Mouse (Mus musculus) heart, adult 8-10 months (tissue): ENCODE results near the gene 6430548M08Rik. TPM values are rescaled to one million over a fixed set of nuclear protein-coding genes. Genes with fewer than 3 reads are reported as not detected.

ENCODE experiments used
- DNase-seq: peaks from one replicate; pipeline ENCODE4 v3.0.0; 2022; ENCODE audit warnings: low spot score
- total RNA-seq, 4 experiments: library from RNA; stranded (reverse); gene quantifications; 2 replicates each; pipeline ENCODE4 v1.2.4; 2022

6430548M08Rik gene
- total RNA-seq, result 10 to 100 TPM; 17.5 to 27.7 (median 22.0) TPM

GRCm38 (mm10) chr8:120113758-120114255 is at the start of gene 6430548M08Rik:
6430548M08Rik (plus strand) TSS chr8:120114152.
- DNase-seq, result peak; percentile 99

GRCm38 (mm10) chr8:120065611-120066010 is 48.3 kb upstream of the 6430548M08Rik start:
- no peak for DNase-seq

DNA sequence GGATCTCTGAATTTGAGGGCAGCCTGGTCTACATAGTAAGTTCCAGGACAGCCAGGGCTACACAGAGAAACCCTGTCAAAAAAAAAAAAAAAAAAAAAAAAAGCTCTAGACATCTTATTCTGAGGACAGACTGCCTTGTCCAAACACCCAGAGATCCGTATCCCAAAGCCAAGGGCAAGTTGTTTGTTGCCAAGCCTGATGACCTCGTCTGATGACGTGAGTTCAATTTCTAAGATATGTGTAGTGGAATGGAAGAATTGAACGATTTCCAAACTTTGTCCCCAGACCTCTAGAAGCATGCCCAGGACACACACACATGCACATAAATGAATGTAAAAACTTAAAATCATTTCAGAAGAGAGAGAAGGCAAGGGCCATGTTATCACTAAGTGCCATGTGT is 47.7 kb upstream of the 6430548M08Rik start:
- DNase-seq, result no peak

- peak; percentile 83 for DNase-seq
Measured at GRCm38 (mm10) chr8:120067936-120068668, 45.9 kb upstream of the 6430548M08Rik start.

DNA sequence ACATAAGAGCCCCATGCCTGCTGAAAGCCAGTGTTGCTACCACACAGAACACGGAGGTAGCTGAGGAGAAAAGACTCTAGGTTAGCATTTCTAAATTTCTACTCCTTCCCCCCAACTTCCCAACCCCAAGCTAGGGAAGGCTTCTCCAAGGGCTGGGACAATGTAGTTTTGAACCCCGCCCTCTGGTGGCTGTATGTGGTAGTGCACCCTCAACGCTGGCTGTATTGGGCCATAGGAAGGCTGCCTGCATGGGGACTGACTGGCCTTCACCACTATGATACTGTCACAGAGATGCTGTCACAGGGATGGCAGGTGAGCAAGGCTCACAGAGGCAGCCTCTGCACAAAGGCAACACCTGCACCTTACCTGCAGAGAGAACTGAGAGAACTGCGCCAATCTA is 42.3 kb upstream of the 6430548M08Rik start:
- peak; percentile 85 for DNase-seq

- no peak for DNase-seq
Measured at GRCm38 (mm10) chr8:120072259-120072658, 41.7 kb upstream of the 6430548M08Rik start.

- DNase-seq, result peak; percentile 34
Measured at GRCm38 (mm10) chr8:120072827-120073226, 41.1 kb upstream of the 6430548M08Rik start.

DNA sequence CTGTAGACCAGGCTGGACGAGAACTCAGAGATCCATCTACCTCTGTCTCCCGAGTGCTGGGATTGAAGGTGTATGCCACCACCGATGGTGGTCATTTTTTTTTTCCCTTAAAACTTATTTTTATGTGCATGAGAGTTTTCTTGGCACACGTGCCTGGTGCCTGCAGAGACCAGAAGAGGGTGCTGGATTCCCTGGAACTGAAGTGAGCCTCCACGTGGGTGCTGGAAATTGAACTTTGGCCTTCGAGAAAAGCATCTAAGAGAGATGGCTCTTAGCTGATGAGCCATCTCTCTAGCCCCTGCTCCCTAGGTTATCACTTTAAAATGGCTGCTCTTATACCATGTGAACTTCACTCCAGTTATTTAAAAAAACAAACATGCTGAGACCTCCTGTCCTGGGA is 39.4 kb upstream of the 6430548M08Rik start:
- no peak for DNase-seq

DNA sequence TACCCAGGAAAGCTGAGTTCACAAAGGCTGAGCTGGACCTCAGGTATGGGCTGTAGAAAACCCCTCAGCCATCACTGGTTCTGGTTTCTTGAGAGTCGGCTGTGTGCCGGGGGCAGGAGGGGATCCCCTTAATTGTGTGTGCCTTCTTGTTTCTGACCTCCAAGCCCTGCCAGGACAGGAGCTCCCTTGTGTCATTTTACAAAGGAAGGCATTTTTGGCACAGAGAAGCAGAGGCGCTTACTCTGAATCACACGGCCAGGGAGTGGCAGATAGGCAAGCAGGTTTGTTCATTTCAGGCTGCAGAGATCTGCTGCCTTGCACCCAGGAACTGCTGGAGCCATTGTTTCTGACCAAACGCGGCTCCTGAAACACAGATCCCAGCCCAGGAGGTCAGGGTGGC is 38.6 kb upstream of the 6430548M08Rik start:
- no peak for DNase-seq

- peak; percentile 56 for DNase-seq
Measured at GRCm38 (mm10) chr8:120078080-120078479, 35.9 kb upstream of the 6430548M08Rik start.

DNA sequence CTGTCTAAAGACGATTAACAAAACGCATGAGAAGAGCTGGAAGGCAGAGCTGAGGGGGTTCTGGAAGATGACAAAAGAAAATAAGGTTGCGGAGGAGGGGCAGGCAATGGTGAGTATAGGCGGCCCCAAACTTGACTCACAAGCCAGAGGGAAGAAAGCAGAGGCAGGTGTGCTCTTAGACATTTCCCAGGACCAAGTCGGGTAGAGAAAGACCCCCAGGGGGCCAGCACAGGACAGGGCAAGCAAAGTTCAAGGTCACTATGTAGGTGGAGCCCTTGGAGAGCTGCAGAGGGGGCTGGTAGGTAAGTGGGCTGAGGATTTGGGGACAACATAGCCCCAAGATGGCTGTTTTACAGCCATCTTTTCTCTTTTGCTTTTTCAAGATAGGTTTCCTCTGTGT is 34.6 kb upstream of the 6430548M08Rik start:
- no peak for DNase-seq

- DNase-seq, result no peak
Measured at GRCm38 (mm10) chr8:120083261-120083660, 30.7 kb upstream of the 6430548M08Rik start.

DNA sequence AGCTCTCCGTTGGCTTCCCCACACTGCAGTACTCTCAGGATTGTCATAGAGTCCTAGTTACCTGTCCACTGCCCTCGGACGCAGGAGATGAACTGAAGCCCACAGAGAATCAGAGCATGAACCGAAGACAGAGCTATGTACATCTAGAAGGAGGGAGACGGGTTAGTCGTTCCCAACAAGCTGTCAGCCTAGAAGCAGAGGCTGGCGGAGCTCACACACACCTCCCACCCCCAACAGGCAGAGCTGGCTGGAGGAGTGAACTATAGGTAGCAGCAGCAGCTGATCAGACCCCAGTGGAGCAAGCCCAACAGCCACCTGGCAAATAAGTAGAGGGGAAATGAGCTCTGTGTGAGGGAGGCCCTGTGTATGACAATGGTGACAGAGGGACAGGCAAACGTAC is 29.2 kb upstream of the 6430548M08Rik start:
- no peak for DNase-seq

- no peak for DNase-seq
Measured at GRCm38 (mm10) chr8:120089511-120089910, 24.4 kb upstream of the 6430548M08Rik start.

GRCm38 (mm10) chr8:120091032-120091431 is 22.9 kb upstream of the 6430548M08Rik start:
- DNase-seq, result no peak

GRCm38 (mm10) chr8:120093103-120093502 is 20.8 kb upstream of the 6430548M08Rik start:
- DNase-seq, result no peak

DNA sequence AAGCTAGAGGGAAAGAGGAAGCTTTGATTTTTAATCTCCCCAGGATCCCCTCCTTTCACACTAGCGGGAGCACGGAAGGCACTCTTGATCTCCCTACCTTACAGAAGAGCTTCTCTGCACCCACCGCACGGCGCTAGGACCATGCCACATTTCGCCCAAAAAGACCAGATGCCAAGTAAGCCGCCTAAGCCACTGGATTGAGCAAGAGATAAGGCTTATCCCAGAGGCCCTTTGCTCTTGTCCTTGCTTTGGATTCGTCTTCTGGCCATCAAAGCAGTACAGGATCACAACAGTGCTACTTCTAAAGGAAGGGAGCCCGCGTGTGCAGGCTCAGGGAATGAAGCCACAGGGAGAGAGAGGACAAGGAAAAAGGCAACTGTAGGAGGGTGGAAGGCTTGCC is 19.2 kb upstream of the 6430548M08Rik start:
- no peak for DNase-seq

DNA sequence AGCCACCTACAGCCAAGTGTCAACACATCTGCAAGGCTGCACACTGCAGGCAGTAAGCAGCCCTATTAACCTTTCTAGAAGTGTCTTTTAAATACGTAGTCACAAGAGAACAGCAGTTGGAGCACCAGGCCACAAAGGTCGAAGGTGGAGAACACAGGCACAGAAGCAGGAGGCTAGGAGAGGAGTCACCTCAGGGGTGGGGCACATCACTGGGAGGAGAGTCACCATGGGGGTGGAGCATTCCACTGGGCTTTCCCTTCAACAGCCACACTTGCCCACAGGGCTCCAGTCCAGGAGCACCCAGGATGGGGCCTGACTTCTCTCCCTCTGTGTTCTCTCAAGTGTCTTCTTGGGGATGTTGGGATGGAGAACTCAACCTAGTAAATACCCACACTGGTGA is 17.5 kb upstream of the 6430548M08Rik start:
- no peak for DNase-seq

- no peak for DNase-seq
Measured at GRCm38 (mm10) chr8:120100388-120101067, 13.4 kb upstream of the 6430548M08Rik start.

DNA sequence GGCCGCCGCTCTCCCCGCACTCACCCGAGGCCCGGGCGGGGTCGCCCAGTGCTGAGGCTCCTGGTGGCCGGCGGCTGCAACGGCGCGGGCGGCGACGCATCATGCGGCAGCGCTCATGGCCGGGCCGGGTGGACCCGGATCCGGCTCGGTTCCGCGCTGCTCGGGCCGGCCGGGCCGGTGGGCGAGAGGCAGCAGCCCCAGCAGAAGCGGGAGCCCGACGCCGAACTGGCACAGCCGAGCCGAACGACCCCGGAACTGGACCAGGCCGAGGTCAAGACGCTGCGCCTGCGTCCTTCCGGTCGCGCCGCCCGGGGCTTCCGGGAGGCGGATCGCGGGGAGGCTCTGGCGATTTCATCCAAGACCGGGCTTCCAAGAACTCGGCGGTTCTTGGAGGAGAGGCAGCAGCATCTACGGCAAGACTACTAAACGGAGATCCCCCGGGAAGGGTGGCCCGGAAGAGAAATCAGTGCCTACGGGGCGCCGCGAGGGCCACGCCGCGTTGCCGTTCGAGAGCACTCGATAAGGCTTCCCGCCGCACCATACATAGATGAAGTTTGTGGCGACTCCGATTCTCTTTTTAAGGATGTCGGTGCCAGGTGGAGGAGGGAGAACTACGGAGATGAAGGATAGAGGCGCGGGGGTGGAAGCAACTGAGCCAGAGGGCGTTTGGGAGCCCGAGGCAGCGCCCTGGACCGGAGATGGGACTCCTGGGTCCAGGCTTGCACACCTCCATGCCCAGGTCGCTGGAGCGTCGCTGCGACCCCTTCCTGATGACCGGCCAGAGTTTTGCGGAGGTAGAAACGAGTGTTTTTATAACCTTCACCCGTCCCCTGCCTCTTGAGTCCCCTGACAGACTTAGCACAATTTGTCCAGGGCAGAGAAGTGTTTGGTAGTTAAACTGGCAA is 12.6 kb upstream of the 6430548M08Rik start, which contains the start of gene Zdhhc7:
Gene Zdhhc7, minus strand, starts transcription at position 415 of the 905 bp plus-strand sequence.
- peak; percentile 85 for DNase-seq

GRCm38 (mm10) chr8:120103916-120104315 is 10.0 kb upstream of the 6430548M08Rik start:
- DNase-seq, result no peak
